Mouse (Mus musculus): ENCODE results near the gene Cyfip2. TPM values are rescaled to one million over a fixed set of nuclear protein-coding genes. Genes with fewer than 3 reads are reported as not detected.
A peak's percentile ranks its signal among the peaks of the same experiment; 100 is the strongest.

The Cyfip2 gene
- polyA plus RNA-seq, 2 experiments, result 1.6 to 2.6 TPM

DNA sequence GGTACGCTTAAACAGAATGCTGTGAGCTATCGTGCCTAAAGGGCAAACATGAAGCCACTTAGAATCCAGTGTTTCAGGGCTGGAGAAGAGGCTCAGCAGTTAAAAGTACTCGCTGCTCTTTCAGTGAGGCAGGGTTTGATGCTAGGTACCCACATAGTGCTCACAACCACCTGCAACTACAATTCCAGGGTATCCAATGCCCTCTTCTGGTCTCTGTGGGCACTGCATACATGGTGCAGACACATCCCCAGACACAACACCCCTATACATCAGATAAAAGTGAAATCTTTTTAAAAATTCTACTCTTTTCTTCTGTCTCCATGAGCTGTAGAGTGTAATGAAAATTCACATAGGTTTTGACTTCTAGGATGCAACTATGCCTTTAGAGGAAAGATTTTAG lies 38.7 kb downstream of the Cyfip2 start:
- no peak for DNase-seq (ENCODE audit: low read depth in 3 of 3, low spot score in 3 of 3)
- Histone ChIP-seq H3K9me3 (ENCODE audit: control insufficient read depth, low read length) (no peaks in the 10 kb centered on the region), H3K9ac (replicated peaks) (no peak overlapping the region), H3K36me3 (replicated peaks; ENCODE audit: control insufficient read depth, insufficient read depth, low read depth) (no peaks in the 10 kb centered on the region), H3K27me3 (ENCODE audit: control insufficient read depth, insufficient read depth, low read length) (no peaks in the 10 kb centered on the region), H3K4me2 (ENCODE audit: low read depth) (no peak overlapping the region), H3K27ac (no peak overlapping the region), H3K4me3 (ENCODE audit: insufficient read depth in 1 of 2, low read depth in 2 of 2, low read length in 2 of 2) (no peak overlapping the region), H3K4me1 (replicated peaks; ENCODE audit: control insufficient read depth in 2 of 2, insufficient read depth in 2 of 2, low read length in 1 of 2) (no peaks in the 10 kb centered on the region)
- no peak for ATAC-seq (ENCODE audit: insufficient read depth)
- WGBS (ENCODE audit: insufficient replicate concordance), result 74% methylated on average over 3 of the region's 3 CpGs
- TF ChIP-seq CTCF (IDR thresholded peaks at IDR 0.05; ENCODE audit: low read depth) (peak; percentile 35), EP300 (IDR thresholded peaks at IDR 0.05; ENCODE audit: low read depth) (no peak)

DNA sequence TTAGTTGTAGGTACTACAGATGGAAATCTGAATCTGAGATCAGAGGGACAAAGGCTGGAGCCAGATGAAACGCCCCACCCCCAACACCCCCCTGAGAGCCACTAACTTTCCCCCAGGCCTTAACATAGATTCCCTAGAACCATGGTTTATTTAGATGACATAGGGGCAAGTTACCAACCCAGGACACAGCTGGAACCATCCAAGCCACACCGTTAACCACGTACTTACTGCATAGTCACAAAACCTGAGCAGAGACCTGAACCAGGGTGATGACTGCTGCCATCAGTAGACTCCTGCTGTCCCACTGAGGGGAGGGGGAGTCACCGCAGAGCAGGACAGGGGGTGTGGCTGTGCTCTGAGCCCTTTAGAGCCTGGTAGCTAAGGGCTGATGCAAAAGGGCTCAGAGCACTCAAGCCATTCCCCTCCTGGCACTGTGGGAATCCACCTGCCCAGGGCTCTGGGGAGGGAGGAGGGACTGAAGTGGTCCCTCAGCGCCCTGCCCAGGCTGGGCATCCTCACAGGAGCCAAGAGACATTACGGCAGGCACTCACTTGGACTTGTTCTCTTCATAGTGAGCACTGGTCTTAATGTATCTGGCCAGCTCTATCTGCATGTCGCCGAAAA lies 40.5 kb downstream of the Cyfip2 start:
- ATAC-seq (ENCODE audit: insufficient read depth) (no peak), DNase-seq (ENCODE audit: low read depth in 3 of 3, low spot score in 3 of 3) (no peak)
- Histone ChIP-seq H3K9me3 (ENCODE audit: control insufficient read depth, low read length) (no peaks in the 10 kb centered on the region), H3K36me3 (replicated peaks; ENCODE audit: control insufficient read depth, insufficient read depth, low read depth) (no peaks in the 10 kb centered on the region), H3K27ac (no peak overlapping the region), H3K4me1 (replicated peaks; ENCODE audit: control insufficient read depth in 2 of 2, insufficient read depth in 2 of 2, low read length in 1 of 2) (no peaks in the 10 kb centered on the region), H3K9ac (replicated peaks) (no peak overlapping the region), H3K4me2 (ENCODE audit: low read depth) (no peak overlapping the region), H3K27me3 (ENCODE audit: control insufficient read depth, insufficient read depth, low read length) (no peaks in the 10 kb centered on the region), H3K4me3 (ENCODE audit: insufficient read depth in 1 of 2, low read depth in 2 of 2, low read length in 2 of 2) (no peak overlapping the region)
- TF ChIP-seq CTCF (IDR thresholded peaks at IDR 0.05; ENCODE audit: low read depth) (no peak), EP300 (IDR thresholded peaks at IDR 0.05; ENCODE audit: low read depth) (no peak)
- 70% methylated on average over 8 of the region's 8 CpGs for WGBS (ENCODE audit: insufficient replicate concordance)

DNA sequence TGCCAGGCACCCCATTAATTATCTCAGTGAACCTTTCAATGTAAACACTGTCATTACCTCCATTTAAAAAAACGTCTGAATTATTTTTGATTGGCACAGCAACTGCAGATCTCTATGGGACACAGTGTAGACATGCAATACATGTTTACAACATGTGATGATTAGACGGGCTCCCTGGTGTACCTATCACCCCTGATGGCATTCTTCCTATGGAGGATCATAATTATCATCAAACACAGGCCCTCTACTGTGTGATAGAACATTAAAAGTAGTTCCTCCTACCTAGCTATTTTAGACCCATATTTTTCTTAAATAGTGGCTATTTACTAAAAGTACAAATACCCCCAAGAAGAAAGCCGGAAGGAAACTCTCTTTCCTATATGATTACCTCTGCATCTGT lies 42.8 kb downstream of the Cyfip2 start:
- H3K4me2 ChIP-seq (ENCODE audit: low read depth), result no peak overlapping the region
- 52% methylated on average over 3 of the region's 3 CpGs for WGBS (ENCODE audit: insufficient replicate concordance)
- no peaks in the 10 kb centered on the region for H3K36me3 ChIP-seq (replicated peaks; ENCODE audit: control insufficient read depth, insufficient read depth, low read depth)
- no peak for ATAC-seq (ENCODE audit: insufficient read depth)
- H3K9ac ChIP-seq (replicated peaks), result no peak overlapping the region
- no peak overlapping the region for H3K4me3 ChIP-seq (ENCODE audit: insufficient read depth in 1 of 2, low read depth in 2 of 2, low read length in 2 of 2)
- TF ChIP-seq EP300 (IDR thresholded peaks at IDR 0.05; ENCODE audit: low read depth), result no peak
- TF ChIP-seq CTCF (IDR thresholded peaks at IDR 0.05; ENCODE audit: low read depth), result no peak
- DNase-seq (ENCODE audit: low read depth in 3 of 3, low spot score in 3 of 3), result no peak
- no peaks in the 10 kb centered on the region for H3K27me3 ChIP-seq (ENCODE audit: control insufficient read depth, insufficient read depth, low read length)
- H3K27ac ChIP-seq, result no peak overlapping the region
- H3K9me3 ChIP-seq (ENCODE audit: control insufficient read depth, low read length), result no peaks in the 10 kb centered on the region
- H3K4me1 ChIP-seq (replicated peaks; ENCODE audit: control insufficient read depth in 2 of 2, insufficient read depth in 2 of 2, low read length in 1 of 2), result no peaks in the 10 kb centered on the region

DNA sequence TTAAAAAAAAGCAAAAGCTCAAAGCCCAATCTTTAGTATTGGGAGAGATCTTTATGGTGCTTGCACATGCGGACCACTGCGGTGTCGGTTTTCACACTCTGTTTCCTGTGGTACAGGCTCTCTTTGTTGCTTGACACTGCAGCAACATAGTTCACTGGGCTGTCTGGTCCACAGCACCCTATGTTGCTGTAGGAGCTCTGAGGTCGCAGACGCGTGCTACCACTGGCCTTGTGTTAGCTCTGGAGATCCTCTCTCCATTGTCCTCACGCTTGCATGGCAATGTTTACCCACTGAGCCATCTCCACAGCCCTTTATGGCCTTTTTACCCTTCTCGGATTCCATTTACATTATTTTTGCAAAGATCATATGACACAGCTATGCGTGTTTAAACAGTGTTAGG lies 43.3 kb downstream of the Cyfip2 start:
- DNase-seq (ENCODE audit: low read depth in 3 of 3, low spot score in 3 of 3), result no peak
- Histone ChIP-seq H3K27me3 (ENCODE audit: control insufficient read depth, insufficient read depth, low read length) (no peaks in the 10 kb centered on the region), H3K4me3 (ENCODE audit: insufficient read depth in 1 of 2, low read depth in 2 of 2, low read length in 2 of 2) (no peak overlapping the region), H3K9me3 (ENCODE audit: control insufficient read depth, low read length) (no peaks in the 10 kb centered on the region), H3K27ac (no peak overlapping the region), H3K4me2 (ENCODE audit: low read depth) (no peak overlapping the region), H3K9ac (replicated peaks) (no peak overlapping the region), H3K4me1 (replicated peaks; ENCODE audit: control insufficient read depth in 2 of 2, insufficient read depth in 2 of 2, low read length in 1 of 2) (no peaks in the 10 kb centered on the region), H3K36me3 (replicated peaks; ENCODE audit: control insufficient read depth, insufficient read depth, low read depth) (no peaks in the 10 kb centered on the region)
- ATAC-seq (ENCODE audit: insufficient read depth), result no peak
- no peak for TF ChIP-seq CTCF (IDR thresholded peaks at IDR 0.05; ENCODE audit: low read depth)
- WGBS (ENCODE audit: insufficient replicate concordance), result 69% methylated on average over 9 of the region's 9 CpGs

DNA sequence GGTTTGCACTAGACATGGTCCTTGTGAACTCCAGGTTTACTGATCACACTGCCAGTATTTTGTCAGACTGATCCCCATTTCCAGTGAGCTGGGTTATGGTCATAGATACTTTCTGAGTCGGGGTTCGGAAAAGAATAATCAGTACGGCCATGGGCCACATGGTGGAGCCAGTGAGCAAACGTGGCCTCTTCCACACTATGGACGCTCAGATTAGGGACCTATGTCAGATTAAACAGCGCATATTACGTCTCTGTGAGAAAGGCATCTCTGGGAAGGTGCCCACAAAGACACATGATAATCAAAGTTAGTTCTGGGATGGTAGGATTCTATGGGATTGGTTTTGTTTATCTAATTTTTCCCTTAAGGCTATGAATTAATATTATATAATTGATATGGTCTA lies 43.7 kb downstream of the Cyfip2 start:
- Histone ChIP-seq H3K4me3 (ENCODE audit: insufficient read depth in 1 of 2, low read depth in 2 of 2, low read length in 2 of 2) (no peak overlapping the region), H3K27me3 (ENCODE audit: control insufficient read depth, insufficient read depth, low read length) (no peaks in the 10 kb centered on the region), H3K9me3 (ENCODE audit: control insufficient read depth, low read length) (no peaks in the 10 kb centered on the region), H3K9ac (replicated peaks) (no peak overlapping the region), H3K27ac (no peak overlapping the region), H3K36me3 (replicated peaks; ENCODE audit: control insufficient read depth, insufficient read depth, low read depth) (no peaks in the 10 kb centered on the region), H3K4me2 (ENCODE audit: low read depth) (no peak overlapping the region), H3K4me1 (replicated peaks; ENCODE audit: control insufficient read depth in 2 of 2, insufficient read depth in 2 of 2, low read length in 1 of 2) (no peaks in the 10 kb centered on the region)
- TF ChIP-seq CTCF (IDR thresholded peaks at IDR 0.05; ENCODE audit: low read depth) (peak; percentile 83), EP300 (IDR thresholded peaks at IDR 0.05; ENCODE audit: low read depth) (no peak)
- DNase-seq (ENCODE audit: low read depth in 3 of 3, low spot score in 3 of 3), result peak in 1 of 3 experiments; percentile 4
- no peak for ATAC-seq (ENCODE audit: insufficient read depth)
- 17% methylated on average over 7 of the region's 7 CpGs for WGBS (ENCODE audit: insufficient replicate concordance)
